Mouse (Mus musculus) ES-Bruce4 (cell line): ENCODE measurements around the gene Ube2cbp.

Experiments
- CTCF ChIP-seq: IDR thresholded peaks from one replicate; pipeline ENCODE4 v1.8.1; 2011; ENCODE audit warnings: low read depth, low read length
- EP300 ChIP-seq: IDR thresholded peaks from 2 replicates; pipeline ENCODE4 v1.6.1; 2011; ENCODE audit warnings: low read depth, low read length; ENCODE audit not compliant: insufficient read depth
- POLR2A ChIP-seq: IDR thresholded peaks from one replicate; pipeline ENCODE4 v1.8.1; 2011; ENCODE audit warnings: low read length; ENCODE audit not compliant: insufficient read depth

DNA sequence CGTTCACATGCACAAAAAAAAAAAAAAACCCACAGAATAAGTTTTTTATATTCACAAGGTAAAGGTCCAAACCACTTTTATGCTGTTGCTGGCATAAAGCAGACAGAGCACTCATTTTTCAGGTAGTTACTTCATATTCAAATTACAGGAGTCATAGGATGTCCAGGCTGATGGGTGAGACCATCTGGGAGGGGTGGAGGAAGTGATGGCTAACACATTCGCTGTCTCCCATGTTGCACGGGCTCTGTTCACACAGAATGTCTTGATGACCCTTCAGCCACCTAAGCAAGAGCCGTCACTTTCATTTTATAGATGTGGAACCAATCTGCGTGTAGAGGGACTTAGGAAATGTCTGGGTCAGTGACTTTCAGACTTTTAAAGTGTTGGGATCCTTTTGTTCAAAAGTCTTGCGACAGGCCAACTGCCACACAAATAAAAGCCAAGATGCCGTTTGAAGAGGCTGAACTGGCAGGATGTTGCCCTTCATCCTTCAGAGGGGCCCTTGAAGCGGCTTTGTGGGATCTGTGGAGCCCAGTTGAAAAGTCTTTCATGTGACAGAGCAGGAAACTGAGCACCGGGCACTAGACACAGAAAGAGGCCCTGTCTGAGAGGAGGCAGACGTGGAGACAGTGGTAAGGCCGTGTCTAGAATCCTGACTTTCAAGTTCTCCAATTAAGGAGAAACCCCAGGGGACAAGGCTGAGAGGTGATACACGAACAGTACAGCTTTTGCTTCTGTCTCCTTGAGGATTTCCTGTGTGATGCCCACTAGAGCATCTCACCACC, 91.8 kb downstream of the Ube2cbp start:
- TF ChIP-seq EP300 (no peak), POLR2A (no peak), CTCF (no peak)
